Mouse (Mus musculus): ENCODE results near the gene Usp17la. TPM values are rescaled to one million over a fixed set of nuclear protein-coding genes. Genes with fewer than 3 reads are reported as not detected.
"Not testable (repeated sequence)": the region's sequence is repeated elsewhere in the genome, so short reads cannot be mapped to it uniquely, and the experiment has no call there.

Gene Usp17la
- polyA plus RNA-seq (2021) = not detected

DNA sequence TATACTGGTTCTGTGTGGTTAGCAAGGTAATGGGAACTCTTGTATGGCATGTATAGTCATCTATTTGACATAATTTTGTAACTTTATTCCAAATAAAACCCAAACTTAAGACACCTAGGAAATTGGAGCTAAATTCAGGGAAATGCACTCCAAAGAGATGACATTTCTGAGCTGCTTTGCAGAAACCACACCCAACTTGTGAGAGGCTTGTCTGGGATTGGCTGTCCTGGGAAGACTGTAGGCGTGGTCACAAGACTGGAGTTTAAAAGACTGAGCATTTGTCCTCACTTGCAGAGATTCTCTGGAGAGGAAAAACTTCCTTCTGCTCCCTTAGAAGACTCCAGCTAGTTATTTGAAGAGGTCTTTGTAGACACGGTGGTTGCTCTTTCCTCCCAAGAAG is at the start of gene Usp17la:
Usp17la (plus strand) TSS at position 301 of the 400 bp plus-strand sequence.
- CTCF ChIA-PET, POLR2A ChIA-PET: not testable (repeated sequence)

DNA sequence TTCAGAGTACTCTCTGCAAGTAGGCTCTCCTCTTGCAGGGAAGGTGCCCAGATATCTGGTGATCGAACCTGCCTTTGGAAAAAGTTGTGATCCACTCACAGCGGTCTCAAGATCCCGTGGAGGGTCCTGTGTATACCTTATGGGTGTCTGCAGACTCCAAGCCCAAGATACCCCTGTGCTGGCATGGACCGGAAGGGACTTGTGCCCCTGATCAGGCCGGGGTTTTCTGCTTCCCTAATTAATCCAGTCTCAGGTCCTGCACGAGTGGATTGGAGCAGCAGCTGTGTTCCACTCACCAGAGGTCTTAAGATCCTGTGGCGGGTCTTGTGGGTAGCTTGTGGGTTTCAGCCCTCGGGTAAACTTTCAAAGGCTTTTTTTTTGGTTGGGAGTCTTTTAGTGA is 46.5 kb upstream of the Usp17la start:
- H3K27me3 ChIP-seq; CTCF ChIA-PET; ATAC-seq; DNase-seq (ENCODE audit: low read depth, low spot score); in situ Hi-C loops (cut with MboI; ENCODE audit: low pct_unique_long_range_greater_than_20kb); POLR2A ChIA-PET: not testable (repeated sequence)

More for the DNA sequence above, at the start of gene Usp17la:
- H3K27me3 ChIP-seq; in situ Hi-C loops (cut with MboI; ENCODE audit: low pct_unique_long_range_greater_than_20kb); DNase-seq (ENCODE audit: low read depth, low spot score); ATAC-seq: not testable (repeated sequence)

DNA sequence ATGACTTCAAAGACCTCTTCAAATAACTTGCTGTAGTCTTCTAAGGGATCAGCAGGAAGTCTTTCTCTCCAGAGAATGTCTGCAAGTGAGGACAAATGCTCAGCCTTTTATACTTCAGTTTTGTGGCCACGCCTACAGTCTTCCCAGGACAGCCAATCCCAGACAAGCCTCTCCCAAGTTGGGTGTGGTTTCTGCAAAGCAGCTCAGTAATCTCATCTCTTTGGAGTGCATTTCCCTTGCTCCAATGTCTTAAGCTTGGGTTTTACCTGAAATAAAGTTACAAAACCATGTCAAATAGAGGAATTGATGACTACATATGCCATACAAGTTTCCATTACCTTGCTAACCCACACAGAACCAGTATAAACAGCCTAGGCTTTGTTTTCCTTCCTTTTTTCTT is 14.3 kb upstream of the Usp17la start, which contains the start of gene Usp17lb:
Usp17lb (minus strand) TSS at position 101 of the 400 bp plus-strand sequence.
- no peak for ATAC-seq
- no peak for TF ChIP-seq CTCF (IDR thresholded peaks at IDR 0.05)
- in situ Hi-C loops (cut with MboI; ENCODE audit: low pct_unique_long_range_greater_than_20kb) = no loop called here
- ChIA-PET CTCF (no interaction called here), POLR2A (no interaction called here)
- DNase-seq (ENCODE audit: low read depth, low spot score) = no peak
- H3K27me3 ChIP-seq = no peaks in the 10 kb centered on the region

DNA sequence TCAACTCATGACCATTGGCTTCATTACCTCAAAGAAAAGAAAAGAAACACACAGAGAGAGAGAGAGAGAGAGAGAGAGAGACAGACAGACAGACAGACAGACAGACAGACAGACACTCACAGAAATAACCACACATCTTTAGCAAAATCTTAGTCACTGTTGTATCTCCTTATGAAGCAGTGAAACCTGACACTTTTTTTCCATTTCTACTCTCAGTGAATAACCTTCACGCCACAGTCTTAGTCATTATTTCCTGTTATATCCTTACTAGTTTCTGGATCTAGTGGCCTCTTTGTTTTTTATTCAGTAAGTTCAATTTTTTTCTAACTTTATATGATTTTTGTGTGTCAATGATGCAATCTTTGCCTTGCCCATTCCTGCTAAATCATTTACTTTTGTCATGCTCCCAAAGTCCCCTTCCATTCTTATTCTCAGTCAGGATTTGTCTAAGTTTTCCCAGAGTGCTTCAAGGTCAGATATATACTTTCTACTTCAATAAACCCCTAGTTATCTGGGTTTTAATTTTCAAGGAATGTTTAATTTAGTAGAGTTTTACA is 13.0 kb upstream of the Usp17la start:
- no peak for TF ChIP-seq CTCF (IDR thresholded peaks at IDR 0.05)
- ChIA-PET CTCF (no interaction called here), POLR2A (no interaction called here)
- DNase-seq (ENCODE audit: low read depth, low spot score) = no peak
- H3K27me3 ChIP-seq = no peaks in the 10 kb centered on the region
- in situ Hi-C loops (cut with MboI; ENCODE audit: low pct_unique_long_range_greater_than_20kb) = no loop called here
- ATAC-seq = no peak

DNA sequence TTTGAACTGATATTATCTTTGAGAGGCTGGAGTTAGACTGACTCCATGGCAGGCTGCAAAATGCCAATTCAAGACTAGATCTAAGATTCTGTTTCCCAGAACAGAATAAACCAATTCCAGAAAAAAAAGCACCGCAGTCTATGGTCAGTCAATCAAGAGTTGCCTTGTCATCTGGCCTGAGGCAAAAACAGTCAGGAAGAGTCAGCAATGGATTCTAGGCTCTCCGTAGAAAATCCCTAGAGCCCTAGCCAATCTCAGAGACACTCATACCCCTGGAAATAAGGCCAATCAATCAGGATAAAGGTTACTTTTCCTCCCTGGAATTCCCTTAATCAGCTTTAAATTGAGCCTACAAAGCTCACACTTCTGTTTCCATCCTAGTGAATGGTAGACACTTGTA is 5.3 kb upstream of the Usp17la start:
- DNase-seq (ENCODE audit: low read depth, low spot score); H3K27me3 ChIP-seq; CTCF ChIA-PET; ATAC-seq; POLR2A ChIA-PET; in situ Hi-C loops (cut with MboI; ENCODE audit: low pct_unique_long_range_greater_than_20kb): not testable (repeated sequence)

DNA sequence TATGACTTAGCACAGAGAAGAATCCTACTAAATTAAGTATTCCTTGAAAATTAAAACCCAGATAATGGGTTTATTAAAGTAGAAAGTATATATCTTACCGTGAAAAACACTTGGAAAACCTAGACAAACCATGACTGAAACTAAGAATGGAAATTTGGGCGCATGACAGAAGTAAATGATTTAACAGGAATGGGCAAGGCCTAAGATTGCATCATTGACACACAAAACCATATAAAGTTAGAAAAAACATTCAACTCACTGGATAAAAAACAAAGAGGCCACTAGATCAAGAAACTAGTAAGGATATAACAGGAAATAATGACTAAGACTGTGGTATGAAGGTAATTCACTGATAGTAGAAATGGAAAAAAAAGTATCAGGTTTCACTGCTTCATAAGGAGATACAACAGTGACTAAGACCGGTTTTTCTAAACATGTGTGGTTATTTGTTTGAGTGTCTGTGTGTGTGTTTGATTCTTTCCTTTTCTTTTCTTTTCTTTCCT is 1.5 kb upstream of the Usp17la start:
- DNase-seq (ENCODE audit: low read depth, low spot score) (no peak), ATAC-seq (no peak)
- CTCF ChIA-PET = no interaction called here
- H3K27me3 ChIP-seq = no peaks in the 10 kb centered on the region
- TF ChIP-seq CTCF (IDR thresholded peaks at IDR 0.05) = no peak
- in situ Hi-C loops (cut with MboI; ENCODE audit: low pct_unique_long_range_greater_than_20kb) = no loop called here
- POLR2A ChIA-PET = no interaction called here

DNA sequence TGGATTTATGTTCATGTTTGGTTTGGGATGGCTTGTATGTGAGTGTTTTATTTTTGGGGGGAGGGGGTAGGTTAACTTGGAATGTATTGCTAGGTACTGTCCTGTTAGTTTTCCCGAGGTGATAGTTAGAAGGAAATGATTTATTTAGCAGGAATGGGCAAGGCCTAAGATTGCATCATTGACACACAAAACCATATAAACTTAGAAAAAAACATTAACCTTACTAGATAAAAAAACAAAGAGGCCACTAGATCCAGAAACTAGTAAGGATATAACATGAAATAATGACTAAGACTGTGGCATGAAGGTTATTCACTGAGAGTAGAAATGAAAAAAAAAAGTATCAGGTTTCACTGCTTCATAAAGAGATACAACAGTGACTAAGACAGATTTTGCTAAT is 874 bp downstream of the Usp17la start:
- CTCF ChIA-PET = no interaction called here
- no peak for TF ChIP-seq CTCF (IDR thresholded peaks at IDR 0.05)
- DNase-seq (ENCODE audit: low read depth, low spot score) (no peak), ATAC-seq (no peak)
- POLR2A ChIA-PET = no interaction called here
- in situ Hi-C loops (cut with MboI; ENCODE audit: low pct_unique_long_range_greater_than_20kb) = no loop called here
- no peaks in the 10 kb centered on the region for H3K27me3 ChIP-seq

DNA sequence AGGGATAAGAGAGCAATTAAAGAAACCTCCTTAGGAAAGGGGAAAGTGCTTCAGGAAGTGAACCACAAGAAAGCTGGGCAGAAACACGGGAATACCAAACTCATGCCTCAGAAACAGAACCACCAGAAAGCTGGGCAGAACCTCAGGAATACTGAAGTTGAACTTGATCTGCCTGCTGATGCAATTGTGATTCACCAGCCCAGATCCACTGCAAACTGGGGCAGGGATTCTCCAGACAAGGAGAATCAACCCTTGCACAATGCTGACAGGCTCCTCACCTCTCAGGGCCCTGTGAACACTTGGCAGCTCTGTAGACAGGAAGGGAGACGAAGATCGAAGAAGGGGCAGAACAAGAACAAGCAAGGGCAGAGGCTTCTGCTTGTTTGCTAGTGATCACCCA is 4.6 kb downstream of the Usp17la start:
- CTCF ChIA-PET = no interaction called here
- no peak for TF ChIP-seq CTCF (IDR thresholded peaks at IDR 0.05)
- DNase-seq (ENCODE audit: low read depth, low spot score) = no peak
- in situ Hi-C loops (cut with MboI; ENCODE audit: low pct_unique_long_range_greater_than_20kb) = no loop called here
- H3K27me3 ChIP-seq = no peaks in the 10 kb centered on the region
- POLR2A ChIA-PET = no interaction called here
- no peak for ATAC-seq

DNA sequence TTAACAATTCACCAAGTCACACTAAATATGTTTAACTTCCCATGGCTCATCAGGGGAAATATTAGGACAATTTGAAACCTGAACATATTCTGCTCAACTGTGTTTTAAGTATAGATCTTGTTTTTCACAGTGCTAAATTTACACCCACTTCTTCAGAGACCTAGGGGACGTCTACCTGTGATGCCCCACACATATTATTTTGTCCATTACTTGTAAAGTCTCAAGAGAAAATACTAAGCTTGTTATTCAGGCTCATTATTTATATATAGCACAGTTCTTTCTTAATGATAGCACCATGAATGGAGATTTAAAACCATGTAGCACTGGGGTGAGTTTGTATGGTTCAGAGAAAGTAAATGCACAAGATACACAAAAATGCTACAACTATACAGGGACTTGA is 20.9 kb downstream of the Usp17la start, which contains the start of gene Olfr665:
Olfr665 (plus strand) TSS at position 301 of the 400 bp plus-strand sequence.
- no peak for ATAC-seq
- CTCF ChIA-PET = no interaction called here
- H3K27me3 ChIP-seq = no peaks in the 10 kb centered on the region
- POLR2A ChIA-PET = no interaction called here
- DNase-seq (ENCODE audit: low read depth, low spot score) = no peak
- in situ Hi-C loops (cut with MboI; ENCODE audit: low pct_unique_long_range_greater_than_20kb) = no loop called here
- no peak for TF ChIP-seq CTCF (IDR thresholded peaks at IDR 0.05)

DNA sequence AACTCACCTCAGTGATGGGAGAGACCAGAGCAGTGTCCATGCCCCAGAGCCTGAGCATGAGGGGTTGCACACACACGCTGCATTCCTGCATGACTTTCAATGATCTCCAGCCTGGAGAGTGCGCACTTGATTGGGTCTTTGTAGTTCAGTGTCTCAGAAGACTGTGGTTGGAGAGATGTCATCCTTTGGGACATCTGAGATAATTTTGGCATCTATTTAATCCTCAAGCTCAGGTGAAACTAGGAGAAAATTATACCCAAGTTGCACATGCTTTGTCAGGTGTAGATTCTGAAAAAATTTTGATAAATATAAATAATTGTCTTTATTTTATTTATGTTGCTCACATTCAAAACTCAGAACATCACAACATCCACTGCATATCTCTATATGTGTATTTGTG is 39.0 kb downstream of the Usp17la start, which contains the start of gene Olfr666:
Olfr666 (minus strand) TSS at position 101 of the 400 bp plus-strand sequence.
- POLR2A ChIA-PET = no interaction called here
- DNase-seq (ENCODE audit: low read depth, low spot score) = no peak
- CTCF ChIA-PET = no interaction called here
- TF ChIP-seq CTCF (IDR thresholded peaks at IDR 0.05) = no peak
- ATAC-seq = no peak
- no peaks in the 10 kb centered on the region for H3K27me3 ChIP-seq
- in situ Hi-C loops (cut with MboI; ENCODE audit: low pct_unique_long_range_greater_than_20kb) = no loop called here

Other genes starting within 250 kb of the Usp17la start
- not detected for gene Olfr656, start 243.1 kb upstream of the Usp17la start, polyA plus RNA-seq (2021)
- gene Olfr657, start 232.2 kb upstream of the Usp17la start, polyA plus RNA-seq (2021) = not detected
- not detected for gene Olfr658, start 209.7 kb upstream of the Usp17la start, polyA plus RNA-seq (2021)
- gene Olfr659, start 190.3 kb upstream of the Usp17la start, polyA plus RNA-seq (2021) = not detected
- gene Olfr661, start 170.5 kb upstream of the Usp17la start, polyA plus RNA-seq (2021) = not detected
- not detected for gene Usp17le, start 79.5 kb upstream of the Usp17la start, polyA plus RNA-seq (2021)
- not detected for gene Usp17lb, start 14.4 kb upstream of the Usp17la start, polyA plus RNA-seq (2021)
- not detected for gene Olfr665, start 21.0 kb downstream of the Usp17la start, polyA plus RNA-seq (2021)
- not detected for gene Olfr666, start 38.9 kb downstream of the Usp17la start, polyA plus RNA-seq (2021)
- not detected for gene Olfr667, start 64.5 kb downstream of the Usp17la start, polyA plus RNA-seq (2021)
- not detected for gene Olfr668, start 71.0 kb downstream of the Usp17la start, polyA plus RNA-seq (2021)
- not detected for gene Olfr669, start 77.2 kb downstream of the Usp17la start, polyA plus RNA-seq (2021)
- not detected for gene Olfr670, start 105.6 kb downstream of the Usp17la start, polyA plus RNA-seq (2021)
- not detected for gene Olfr671, start 122.1 kb downstream of the Usp17la start, polyA plus RNA-seq (2021)
- gene Olfr672, start 145.0 kb downstream of the Usp17la start, polyA plus RNA-seq (2021) = not detected
- not detected for gene Olfr675, start 171.5 kb downstream of the Usp17la start, polyA plus RNA-seq (2021)
- gene Olfr676, start 175.7 kb downstream of the Usp17la start, polyA plus RNA-seq (2021) = not detected
- not detected for gene Olfr677, start 194.4 kb downstream of the Usp17la start, polyA plus RNA-seq (2021)
- not detected for gene Olfr678, start 207.5 kb downstream of the Usp17la start, polyA plus RNA-seq (2021)
- gene Olfr679, start 224.2 kb downstream of the Usp17la start, polyA plus RNA-seq (2021) = not detected
- gene Olfr680-ps1, start 235.8 kb downstream of the Usp17la start, polyA plus RNA-seq (2021) = not detected

Measured in Patski (cell line).